Mouse (Mus musculus): Measurements from ENCODE around the gene Arg1. TPM values are rescaled to one million over a fixed set of nuclear protein-coding genes. Genes with fewer than 3 reads are reported as not detected.

Arg1 gene
- polyA plus RNA-seq (2014; fragmentation: Illumina TruSeq; extraction: RNeasy Lipid Tissue Mini Kit (QIAGEN cat#74804); ENCODE audit: low read depth, low replicate concordance): 1.3 TPM

GRCm38 (mm10) chr10:24926962-24927720, at the start of gene Arg1:
TSS of gene Arg1 (minus strand) at chr10:24927484.

GRCm38 (mm10) chr10:24869760-24870290, 57.5 kb downstream of the Arg1 start, which contains the start of gene Med23:
TSS of gene Med23 (plus strand) at chr10:24869986.

Other genes with a start within 250 kb of the Arg1 start
- 4.0 TPM for gene Enpp1, start 215.3 kb downstream of the Arg1 start, polyA plus RNA-seq (2014; fragmentation: Illumina TruSeq; extraction: RNeasy Lipid Tissue Mini Kit (QIAGEN cat#74804); ENCODE audit: low read depth, low replicate concordance)
- gene Enpp3, start 84.7 kb downstream of the Arg1 start, polyA plus RNA-seq (2014; fragmentation: Illumina TruSeq; extraction: RNeasy Lipid Tissue Mini Kit (QIAGEN cat#74804); ENCODE audit: low read depth, low replicate concordance): 4.7 TPM
- gene Med23, start 57.5 kb downstream of the Arg1 start, polyA plus RNA-seq (2014; fragmentation: Illumina TruSeq; extraction: RNeasy Lipid Tissue Mini Kit (QIAGEN cat#74804); ENCODE audit: low read depth, low replicate concordance): 9.8 TPM

All from heart, adult 10 weeks (tissue).